Mouse (Mus musculus): ENCODE data around the gene Spef1. TPM values are rescaled to one million over a fixed set of nuclear protein-coding genes. Genes with fewer than 3 reads are reported as not detected.
"Not testable (repeated sequence)": the region's sequence is repeated elsewhere in the genome, so short reads cannot be mapped to it uniquely, and the experiment has no call there.

The Spef1 gene
- 2.0 and 2.4 TPM in 2 replicates for polyA plus RNA-seq (2014; fragmentation: Nextera tagmentation; extraction: Ambion mirVana)

DNA sequence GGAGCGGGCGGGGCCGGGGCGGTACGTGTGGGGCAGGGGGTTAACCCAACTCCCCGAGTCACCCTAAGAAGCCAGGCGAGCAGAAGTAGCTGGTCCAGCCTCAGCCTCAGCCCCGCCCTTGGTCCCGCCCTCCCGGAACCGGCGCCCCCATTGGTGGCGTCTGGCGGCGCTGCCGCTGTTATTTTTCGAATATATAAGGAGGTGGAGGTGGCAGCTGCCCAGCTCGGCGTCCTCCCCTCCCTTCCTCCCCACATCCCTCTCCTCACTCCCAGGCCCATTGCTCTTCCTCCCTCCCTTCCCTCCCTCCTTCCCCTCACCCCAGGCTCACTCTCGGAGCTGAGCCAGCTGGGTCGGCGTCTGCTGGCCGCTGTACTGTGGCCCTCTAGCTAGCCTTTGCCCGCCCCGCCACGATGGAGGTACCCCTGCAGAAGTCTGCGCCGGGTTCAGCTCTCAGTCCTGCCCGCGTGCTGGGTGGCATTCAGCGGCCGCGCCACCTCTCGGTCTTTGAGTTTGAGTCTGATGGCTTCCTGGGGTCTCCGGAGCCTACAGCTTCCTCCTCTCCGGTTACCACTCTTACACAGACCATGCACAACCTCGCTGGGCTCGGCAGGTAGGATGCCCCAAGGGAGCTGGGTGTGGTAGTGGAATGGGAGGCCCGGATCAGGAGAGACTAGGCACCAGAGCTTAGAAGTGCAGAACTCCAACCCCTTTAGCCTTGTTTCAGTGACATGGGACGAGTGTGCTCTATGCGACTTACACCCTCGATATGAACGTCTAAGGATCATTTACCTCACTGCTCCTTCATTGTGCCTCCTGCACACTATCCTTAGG, at the start of gene Spef1, which contains the start of gene Cdc25b:
Spef1 (minus strand) TSS at position 512 of the 831 bp plus-strand sequence.
Cdc25b (plus strand) TSS at position 179 of the 831 bp plus-strand sequence.
- WGBS, result under 1% methylated on average over 42 of the region's 43 CpGs
- peaks cover 13 to 20% of the 10 kb centered on the region in 2 experiments for H3K4me1 ChIP-seq (ENCODE audit: control insufficient read depth in 2 of 2, insufficient read depth in 2 of 2, low read length in 2 of 2)
- H3K36me3 ChIP-seq (ENCODE audit: control insufficient read depth, insufficient read depth, low read length), result peaks cover 25% of the 10 kb centered on the region
- ATAC-seq (ENCODE audit: insufficient number of reproducible peaks, insufficient read depth, low FRiP score, low read depth), result peak; percentile 83
- H3K27me3 ChIP-seq (ENCODE audit: control insufficient read depth, insufficient read depth, low read length), result no peaks in the 10 kb centered on the region
- peak within 1 kb of the TSS; percentile 74 for H3K4me2 ChIP-seq (ENCODE audit: low read length)
- H3K9me3 ChIP-seq (ENCODE audit: control insufficient read depth, low read length), result no peaks in the 10 kb centered on the region
- H3K27ac ChIP-seq (replicated peaks in 1 of 2; ENCODE audit: control insufficient read depth in 1 of 2, insufficient read depth in 1 of 2, low read depth in 2 of 2, low read length in 2 of 2), result peak within 1 kb of the TSS; percentile 78 to 93
- H3K9ac ChIP-seq (ENCODE audit: low read length), result peak within 1 kb of the TSS; percentile 77
- H3K4me3 ChIP-seq (ENCODE audit: control insufficient read depth in 1 of 2, insufficient read depth in 1 of 2, low read depth in 1 of 2, low read length in 2 of 2), result peak within 1 kb of the TSS; percentile 57 to 81

DNA sequence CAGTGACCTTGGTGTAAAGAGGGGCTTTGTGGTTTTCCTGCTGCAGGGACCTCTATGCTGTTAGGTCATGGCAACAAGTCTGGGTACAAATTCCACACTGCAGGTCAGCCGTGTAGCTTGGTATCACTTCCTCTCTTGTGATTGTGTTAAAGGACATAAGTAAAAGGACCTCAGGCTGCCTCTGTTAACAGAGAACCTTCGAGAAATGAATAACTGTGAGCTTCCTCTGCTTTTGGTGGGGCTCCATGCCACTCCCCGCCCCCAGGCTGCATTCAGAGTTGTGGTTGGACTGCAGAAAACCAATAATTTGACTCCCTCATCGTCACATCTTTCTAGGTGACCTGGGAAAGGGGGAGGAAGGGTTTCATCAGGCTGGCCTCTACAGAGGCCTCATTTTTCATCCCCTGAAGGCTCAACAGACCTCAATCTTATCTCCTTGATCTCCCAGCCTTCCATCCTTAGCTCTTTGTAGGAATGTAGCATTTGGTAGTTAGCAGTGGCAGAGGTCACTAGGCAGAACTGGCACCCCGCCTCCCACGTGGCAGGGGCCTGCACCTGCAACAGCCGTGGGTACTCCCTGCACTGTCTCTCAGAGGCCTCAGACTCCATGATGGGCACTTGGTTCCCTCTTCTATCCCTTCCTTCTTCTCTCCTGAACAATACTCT, 48.0 kb upstream of the Spef1 start:
- ATAC-seq (ENCODE audit: insufficient number of reproducible peaks, insufficient read depth, low FRiP score, low read depth), result no peak
- H3K9me3 ChIP-seq (ENCODE audit: control insufficient read depth, low read length), result no peaks in the 10 kb centered on the region
- peak overlapping the region in 1 of 2 experiments; percentile 57; a peak in 1 of 4 replicates for H3K4me3 ChIP-seq (ENCODE audit: control insufficient read depth in 1 of 2, insufficient read depth in 1 of 2, low read depth in 1 of 2, low read length in 2 of 2)
- H3K9ac ChIP-seq (ENCODE audit: low read length), result peak overlapping the region; percentile 80
- WGBS, result 75% methylated on average over 7 of the region's 7 CpGs
- H3K27me3 ChIP-seq (ENCODE audit: control insufficient read depth, insufficient read depth, low read length), result no peaks in the 10 kb centered on the region
- peaks cover 22% of the 10 kb centered on the region for H3K36me3 ChIP-seq (ENCODE audit: control insufficient read depth, insufficient read depth, low read length)
- H3K4me2 ChIP-seq (ENCODE audit: low read length), result peak overlapping the region; percentile 77
- H3K27ac ChIP-seq (replicated peaks in 1 of 2; ENCODE audit: control insufficient read depth in 1 of 2, insufficient read depth in 1 of 2, low read depth in 2 of 2, low read length in 2 of 2), result no peak overlapping the region
- peaks cover 9 to 18% of the 10 kb centered on the region in 2 experiments for H3K4me1 ChIP-seq (ENCODE audit: control insufficient read depth in 2 of 2, insufficient read depth in 2 of 2, low read length in 2 of 2)

DNA sequence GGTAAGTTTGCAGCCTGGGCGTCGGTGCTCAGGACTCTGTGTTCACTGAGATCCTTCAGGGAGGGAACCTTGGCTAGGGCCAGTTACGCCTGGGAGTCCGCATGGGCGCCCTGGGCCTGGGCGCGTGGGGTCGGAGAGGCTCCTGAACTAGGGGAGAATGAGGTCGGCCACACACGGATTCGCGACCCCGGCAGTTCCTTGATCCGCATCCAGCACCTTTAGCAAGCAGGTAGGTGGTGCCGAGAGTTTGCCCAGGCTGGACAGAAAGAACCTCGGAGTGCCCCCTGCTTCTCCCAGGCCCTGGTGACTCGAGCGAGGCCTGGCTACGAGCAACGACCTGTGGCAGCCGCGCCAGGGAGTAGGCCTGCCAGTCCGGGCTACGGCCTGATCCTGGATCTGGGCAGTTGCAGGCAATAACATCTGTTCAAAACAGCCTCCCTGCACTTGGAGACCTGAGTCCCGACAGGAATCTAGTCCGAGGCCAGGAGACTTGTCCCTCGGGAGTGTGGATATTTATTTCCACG, 47.1 kb upstream of the Spef1 start:
- peak overlapping the region; percentile 56 to 76; a peak in 3 of 4 replicates for H3K27ac ChIP-seq (replicated peaks in 1 of 2; ENCODE audit: control insufficient read depth in 1 of 2, insufficient read depth in 1 of 2, low read depth in 2 of 2, low read length in 2 of 2)
- no peaks in the 10 kb centered on the region for H3K9me3 ChIP-seq (ENCODE audit: control insufficient read depth, low read length)
- peaks cover 14% of the 10 kb centered on the region for H3K36me3 ChIP-seq (ENCODE audit: control insufficient read depth, insufficient read depth, low read length)
- H3K4me2 ChIP-seq (ENCODE audit: low read length), result peak overlapping the region; percentile 77
- WGBS, result 11% methylated on average over 28 of the region's 28 CpGs
- H3K27me3 ChIP-seq (ENCODE audit: control insufficient read depth, insufficient read depth, low read length), result no peaks in the 10 kb centered on the region
- peak overlapping the region; percentile 80 for H3K9ac ChIP-seq (ENCODE audit: low read length)
- peaks cover 9 to 18% of the 10 kb centered on the region in 2 experiments for H3K4me1 ChIP-seq (ENCODE audit: control insufficient read depth in 2 of 2, insufficient read depth in 2 of 2, low read length in 2 of 2)
- peak overlapping the region; percentile 57 to 64 for H3K4me3 ChIP-seq (ENCODE audit: control insufficient read depth in 1 of 2, insufficient read depth in 1 of 2, low read depth in 1 of 2, low read length in 2 of 2)
- no peak for ATAC-seq (ENCODE audit: insufficient number of reproducible peaks, insufficient read depth, low FRiP score, low read depth)

- peaks cover 8% of the 10 kb centered on the region; the same call in 1 of the 2 replicates for H3K36me3 ChIP-seq (ENCODE audit: control insufficient read depth, insufficient read depth, low read length)
- H3K9me3 ChIP-seq (ENCODE audit: control insufficient read depth, low read length), result no peaks in the 10 kb centered on the region
- H3K27me3 ChIP-seq (ENCODE audit: control insufficient read depth, insufficient read depth, low read length), result no peaks in the 10 kb centered on the region
- peak within 1 kb of the TSS; percentile 56 to 76; a peak in 3 of 4 replicates for H3K27ac ChIP-seq (replicated peaks in 1 of 2; ENCODE audit: control insufficient read depth in 1 of 2, insufficient read depth in 1 of 2, low read depth in 2 of 2, low read length in 2 of 2)
- 13% methylated on average over 29 of the region's 29 CpGs for WGBS
- peak within 1 kb of the TSS; percentile 77 for H3K4me2 ChIP-seq (ENCODE audit: low read length)
- peak; percentile 99 for ATAC-seq (ENCODE audit: insufficient number of reproducible peaks, insufficient read depth, low FRiP score, low read depth)
- H3K4me3 ChIP-seq (ENCODE audit: control insufficient read depth in 1 of 2, insufficient read depth in 1 of 2, low read depth in 1 of 2, low read length in 2 of 2), result peak within 1 kb of the TSS; percentile 57 to 64
- peak within 1 kb of the TSS; percentile 80 for H3K9ac ChIP-seq (ENCODE audit: low read length)
- H3K4me1 ChIP-seq (ENCODE audit: control insufficient read depth in 2 of 2, insufficient read depth in 2 of 2, low read length in 2 of 2), result peaks cover 9 to 18% of the 10 kb centered on the region in 2 experiments
Measured at GRCm38 (mm10) chr2:131233307-131234126, 46.4 kb upstream of the Spef1 start, which contains the start of gene Mavs. Gene Mavs (plus strand): TSS chr2:131234063.

GRCm38 (mm10) chr2:131232558-131232957, 45.5 kb upstream of the Spef1 start:
- WGBS, result 89% methylated on average over 2 of the region's 2 CpGs
- Histone ChIP-seq H3K36me3 (ENCODE audit: control insufficient read depth, insufficient read depth, low read length) (0 out of 2 replicates have a peak, but pooled peaks cover 4% of the 10 kb centered on the region), H3K4me1 (ENCODE audit: control insufficient read depth in 2 of 2, insufficient read depth in 2 of 2, low read length in 2 of 2) (peaks cover 9 to 18% of the 10 kb centered on the region in 2 experiments), H3K4me2 (ENCODE audit: low read length) (no peak overlapping the region), H3K9me3 (ENCODE audit: control insufficient read depth, low read length) (no peaks in the 10 kb centered on the region), H3K4me3 (ENCODE audit: control insufficient read depth in 1 of 2, insufficient read depth in 1 of 2, low read depth in 1 of 2, low read length in 2 of 2) (no peak overlapping the region), H3K27me3 (ENCODE audit: control insufficient read depth, insufficient read depth, low read length) (no peaks in the 10 kb centered on the region), H3K9ac (ENCODE audit: low read length) (no peak overlapping the region), H3K27ac (replicated peaks in 1 of 2; ENCODE audit: control insufficient read depth in 1 of 2, insufficient read depth in 1 of 2, low read depth in 2 of 2, low read length in 2 of 2) (no peak overlapping the region)
- no peak for ATAC-seq (ENCODE audit: insufficient number of reproducible peaks, insufficient read depth, low FRiP score, low read depth)

GRCm38 (mm10) chr2:131227243-131227642, 40.2 kb upstream of the Spef1 start:
- no peak for ATAC-seq (ENCODE audit: insufficient number of reproducible peaks, insufficient read depth, low FRiP score, low read depth)
- Histone ChIP-seq H3K4me3 (ENCODE audit: control insufficient read depth in 1 of 2, insufficient read depth in 1 of 2, low read depth in 1 of 2, low read length in 2 of 2) (no peak overlapping the region), H3K4me1 (ENCODE audit: control insufficient read depth in 2 of 2, insufficient read depth in 2 of 2, low read length in 2 of 2) (peaks cover 2 to 7% of the 10 kb centered on the region in 2 experiments; a peak in 1 of 4 replicates), H3K27ac (replicated peaks in 1 of 2; ENCODE audit: control insufficient read depth in 1 of 2, insufficient read depth in 1 of 2, low read depth in 2 of 2, low read length in 2 of 2) (no peak overlapping the region), H3K9me3 (ENCODE audit: control insufficient read depth, low read length) (no peaks in the 10 kb centered on the region), H3K4me2 (ENCODE audit: low read length) (no peak overlapping the region), H3K9ac (ENCODE audit: low read length) (no peak overlapping the region), H3K36me3 (ENCODE audit: control insufficient read depth, insufficient read depth, low read length) (no peaks in the 10 kb centered on the region), H3K27me3 (ENCODE audit: control insufficient read depth, insufficient read depth, low read length) (no peaks in the 10 kb centered on the region)
- WGBS, result 64% methylated on average over 3 of the region's 3 CpGs

DNA sequence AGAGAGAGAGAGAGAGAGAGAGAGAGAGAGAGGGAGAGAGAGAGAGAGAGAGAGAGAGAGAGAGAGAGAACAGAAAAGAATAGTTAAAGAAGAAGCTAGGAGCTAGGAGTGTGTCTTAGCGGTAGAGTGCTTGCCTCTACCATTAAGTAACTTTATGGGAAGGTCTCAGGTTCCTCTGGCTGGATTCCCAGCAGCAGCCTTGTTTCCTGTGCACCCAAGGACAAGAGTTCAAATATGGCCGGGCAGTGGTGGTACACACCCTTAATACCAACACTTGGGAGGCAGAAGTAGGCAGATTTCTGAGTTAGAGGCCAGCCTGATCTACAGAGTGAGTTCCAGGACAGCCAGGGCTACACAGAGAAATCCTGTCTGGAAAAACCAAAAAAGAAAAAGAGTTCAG, 39.6 kb upstream of the Spef1 start:
- not testable (repeated sequence) for H3K9ac ChIP-seq (ENCODE audit: low read length); H3K9me3 ChIP-seq (ENCODE audit: control insufficient read depth, low read length); H3K36me3 ChIP-seq (ENCODE audit: control insufficient read depth, insufficient read depth, low read length); H3K4me2 ChIP-seq (ENCODE audit: low read length); ATAC-seq (ENCODE audit: insufficient number of reproducible peaks, insufficient read depth, low FRiP score, low read depth); H3K4me3 ChIP-seq (ENCODE audit: control insufficient read depth in 1 of 2, insufficient read depth in 1 of 2, low read depth in 1 of 2, low read length in 2 of 2); H3K27ac ChIP-seq (replicated peaks in 1 of 2; ENCODE audit: control insufficient read depth in 1 of 2, insufficient read depth in 1 of 2, low read depth in 2 of 2, low read length in 2 of 2); H3K27me3 ChIP-seq (ENCODE audit: control insufficient read depth, insufficient read depth, low read length); H3K4me1 ChIP-seq (ENCODE audit: control insufficient read depth in 2 of 2, insufficient read depth in 2 of 2, low read length in 2 of 2)
- 64% methylated on average over 2 of the region's 2 CpGs for WGBS
